Mouse (Mus musculus): ENCODE measurements around the gene Plekhh1.

The Plekhh1 gene

DNA sequence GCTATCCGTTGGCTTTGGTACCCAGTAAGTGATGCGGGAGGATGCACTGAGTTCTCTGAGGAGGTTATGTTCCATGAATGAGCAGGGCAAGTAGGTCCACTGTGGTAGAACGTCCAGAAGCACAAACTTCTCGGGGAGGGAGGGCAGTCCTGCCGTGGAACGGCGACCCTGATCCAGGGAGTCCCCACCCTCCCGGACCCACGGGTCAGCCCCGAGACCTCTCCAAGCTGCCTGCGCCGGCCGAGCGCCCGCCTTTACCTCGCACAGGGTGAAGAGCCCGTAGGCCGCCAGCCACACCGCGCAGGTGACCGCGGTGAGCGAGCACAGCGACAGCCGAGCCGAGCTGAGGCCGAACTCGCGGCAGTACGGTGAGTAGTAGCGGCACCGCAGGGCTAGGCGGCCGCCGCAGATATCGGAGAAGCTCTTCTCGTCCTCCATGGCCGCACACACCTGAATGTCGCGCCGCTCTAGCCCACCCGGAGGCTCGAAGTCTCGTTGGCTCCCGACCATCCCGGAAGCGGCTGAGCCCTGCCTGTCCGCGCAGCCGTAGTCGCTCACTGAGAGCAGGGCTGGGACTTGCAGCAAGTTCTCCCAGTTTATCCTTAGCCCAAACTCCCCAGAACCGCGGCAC is 60.3 kb downstream of the Plekhh1 start, which contains the start of gene Pigh:
Pigh (minus strand) TSS at position 470 of the 631 bp plus-strand sequence.
- DNase-seq: peak; percentile 95

- peak; percentile 27 for DNase-seq
These were observed 63.6 kb downstream of the Plekhh1 start for GRCm38 (mm10) chr12:79092569-79092968.

DNA sequence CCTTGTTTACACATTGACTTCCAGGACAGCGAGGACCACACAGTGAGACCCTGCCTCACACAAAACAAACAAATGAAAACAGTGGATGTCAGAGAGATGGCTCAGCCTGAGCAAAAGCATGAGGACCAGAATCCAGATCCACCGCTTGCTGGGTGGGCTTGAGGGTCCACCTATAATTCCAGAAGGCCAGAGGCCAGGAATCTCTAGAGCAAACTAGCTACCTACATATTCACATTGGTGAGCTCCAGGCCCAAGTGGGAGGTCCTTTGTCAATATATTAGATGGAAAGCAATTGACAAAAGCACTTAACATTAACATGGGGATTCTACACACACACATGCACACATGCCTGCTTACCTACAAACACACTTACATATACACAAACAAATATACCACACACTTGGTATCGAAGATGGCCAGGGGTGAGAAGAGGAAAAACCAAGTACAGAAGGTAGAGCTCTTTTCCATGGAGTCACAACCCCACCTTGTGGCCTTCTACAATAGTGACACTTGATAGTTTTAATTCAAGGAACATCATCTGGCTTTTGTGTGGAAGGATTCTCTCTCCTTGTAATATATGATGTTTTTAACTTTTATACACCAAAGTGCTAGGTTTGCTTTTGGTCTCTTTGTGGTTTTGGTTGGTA is 68.3 kb downstream of the Plekhh1 start:
- DNase-seq: peak; percentile 61

- no peak for DNase-seq
These were observed 74.8 kb downstream of the Plekhh1 start for GRCm38 (mm10) chr12:79103773-79104172.

GRCm38 (mm10) chr12:79104544-79104943 is 75.6 kb downstream of the Plekhh1 start:
- DNase-seq: peak; percentile 22

GRCm38 (mm10) chr12:79105312-79105711 is 76.3 kb downstream of the Plekhh1 start:
- no peak for DNase-seq

DNA sequence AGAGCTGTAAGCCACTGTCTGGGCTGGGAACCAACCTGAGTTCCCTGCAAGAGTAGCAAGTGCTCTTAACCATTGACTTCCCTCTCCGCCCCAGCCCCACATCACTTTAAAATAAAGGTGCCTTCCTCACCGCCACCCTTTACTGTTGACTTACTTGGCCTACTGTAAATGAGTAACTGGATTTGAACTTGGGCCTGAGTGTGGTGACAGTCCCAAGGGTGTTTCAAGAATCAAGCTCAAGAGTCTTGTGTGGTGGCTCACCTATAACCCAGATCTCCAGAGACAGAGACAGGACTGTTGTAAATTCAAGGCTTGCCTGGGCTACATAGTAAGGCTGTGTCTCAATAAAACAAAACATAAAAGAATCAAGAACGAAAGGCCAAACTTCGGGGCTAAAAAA is 90.0 kb downstream of the Plekhh1 start:
- no peak for DNase-seq

DNA sequence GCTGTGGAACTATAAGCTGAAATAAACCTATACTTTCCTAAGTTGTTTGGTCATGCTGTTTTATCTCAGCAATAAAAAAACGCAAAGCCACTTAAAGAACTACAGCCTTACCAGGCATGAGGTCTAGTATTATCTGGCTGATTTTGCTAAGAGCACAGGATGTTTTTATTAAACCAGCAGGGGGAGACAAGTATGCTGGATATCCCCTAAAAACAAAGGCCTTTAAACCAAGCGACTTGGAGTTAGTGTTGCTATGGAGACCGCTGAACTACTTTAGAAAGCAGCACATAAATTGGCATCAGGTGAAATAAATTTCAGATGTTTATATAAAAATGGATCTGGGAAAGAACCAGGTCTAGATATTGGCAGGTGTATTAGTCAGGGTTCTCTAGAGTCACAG is 93.9 kb downstream of the Plekhh1 start:
- peak; percentile 53 for DNase-seq

- peak; percentile 85 for DNase-seq
These were observed 101.6 kb downstream of the Plekhh1 start, which contains the start of gene Arg2 for GRCm38 (mm10) chr12:79130299-79131177. Gene Arg2, plus strand, starts transcription at chr12:79130777.

Measured in retina, postnatal 1 day (tissue).